Mouse (Mus musculus) embryo, embryonic 10 days (tissue): ENCODE measurements around the gene H60c.
"Not testable (repeated sequence)": the region's sequence is repeated elsewhere in the genome, so short reads cannot be mapped to it uniquely, and the experiment has no call there.

Source experiments
- DNase-seq: peaks from one replicate; pipeline ENCODE4 v3.0.0-alpha.2; 2015; ENCODE audit warnings: low spot score

Gene H60c

DNA sequence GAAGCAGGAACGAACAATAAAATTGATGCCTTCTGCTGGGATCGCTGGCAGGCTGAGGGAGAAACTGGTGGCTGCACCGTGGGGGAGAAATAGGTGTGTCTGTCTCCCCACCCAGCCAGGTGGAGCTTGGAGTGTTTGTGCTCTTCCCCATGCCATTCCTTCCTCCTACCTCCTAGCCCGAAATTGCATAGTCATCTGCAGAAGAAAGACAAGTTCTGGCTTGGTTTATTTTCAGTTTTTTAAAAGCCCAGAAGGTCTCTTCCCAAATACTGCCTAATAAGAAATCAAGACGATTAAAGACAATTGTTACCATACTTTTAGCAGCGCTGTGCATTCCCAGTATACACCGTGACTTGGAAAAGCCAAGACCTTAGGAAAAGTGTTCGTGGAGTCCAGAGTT lies at the start of gene H60c:
H60c (minus strand) TSS at position 101 of the 400 bp plus-strand sequence.
- DNase-seq = no peak

GRCm38 (mm10) chr10:3308821-3309206 lies 41.2 kb upstream of the H60c start:
- no peak for DNase-seq

DNA sequence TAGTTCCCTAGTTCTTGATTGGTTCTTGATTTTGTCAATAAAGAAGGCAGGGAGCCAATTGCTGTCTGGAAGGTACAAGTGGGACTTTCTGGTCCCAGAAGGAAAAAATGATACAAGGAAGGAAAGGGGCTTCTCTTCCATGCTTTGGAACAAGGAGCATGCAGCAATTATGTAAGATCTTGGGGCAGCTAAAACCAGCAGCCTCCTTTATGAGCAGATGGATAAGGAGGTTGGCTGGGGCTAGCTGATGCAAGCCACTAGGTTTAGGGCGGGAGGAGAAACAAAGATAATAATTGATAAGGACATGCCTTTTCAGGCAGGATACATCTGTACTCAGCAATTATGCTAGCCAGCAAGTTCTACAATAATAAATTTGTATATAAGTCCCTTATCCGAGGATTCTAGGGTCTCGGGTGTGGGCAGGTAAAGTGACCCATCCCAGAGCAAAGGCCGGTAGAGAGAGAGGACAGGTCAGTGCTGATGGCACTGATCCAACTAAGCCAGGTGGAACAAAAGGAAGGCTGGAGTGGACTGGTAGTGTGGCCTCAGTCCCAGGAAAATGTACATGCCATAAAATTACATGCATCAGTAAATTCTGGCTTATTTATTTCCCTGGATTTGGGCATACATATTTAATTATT lies 40.7 kb upstream of the H60c start:
- no peak for DNase-seq

DNA sequence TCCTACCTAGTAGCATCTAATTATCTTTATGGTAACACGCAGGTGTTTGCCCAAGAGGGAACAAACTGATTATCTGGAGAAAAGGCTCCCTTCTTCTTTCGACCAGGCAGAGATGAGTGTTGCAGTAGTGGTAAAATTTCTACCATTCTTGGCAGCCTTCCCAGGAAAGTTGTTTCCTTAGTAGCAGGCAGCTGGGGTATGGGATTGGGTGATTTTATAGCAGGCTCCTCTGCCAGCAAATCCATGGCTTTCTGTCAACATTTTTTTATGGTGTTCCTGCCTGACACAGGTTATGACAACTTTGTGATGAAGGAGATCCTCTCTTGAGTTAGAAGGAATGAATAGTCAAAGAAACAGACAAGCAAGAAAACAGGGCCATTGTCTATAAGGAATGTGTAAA lies 40.2 kb upstream of the H60c start:
- no peak for DNase-seq

DNA sequence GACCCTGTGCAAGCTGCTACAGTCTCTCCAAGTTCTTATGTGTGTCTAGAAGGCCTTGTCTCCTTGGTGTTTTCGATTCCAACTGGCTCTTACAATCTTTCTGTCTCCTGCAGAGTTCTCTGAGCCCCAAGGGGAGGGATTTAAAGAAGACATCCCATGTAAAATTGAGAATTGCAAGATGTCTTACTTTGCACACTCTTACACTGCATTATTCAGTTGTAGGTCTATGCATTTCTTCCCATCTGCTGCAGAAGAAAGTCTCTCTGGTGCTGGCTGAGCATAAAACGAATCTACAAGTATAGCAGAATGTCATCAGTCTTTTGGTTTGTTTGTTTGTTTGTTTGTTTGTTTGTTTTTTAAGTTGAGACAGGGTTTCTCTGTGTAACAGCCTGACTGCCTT lies 26.4 kb upstream of the H60c start:
- DNase-seq = no peak

GRCm38 (mm10) chr10:3281047-3281446 lies 13.5 kb upstream of the H60c start:
- DNase-seq = no peak

DNA sequence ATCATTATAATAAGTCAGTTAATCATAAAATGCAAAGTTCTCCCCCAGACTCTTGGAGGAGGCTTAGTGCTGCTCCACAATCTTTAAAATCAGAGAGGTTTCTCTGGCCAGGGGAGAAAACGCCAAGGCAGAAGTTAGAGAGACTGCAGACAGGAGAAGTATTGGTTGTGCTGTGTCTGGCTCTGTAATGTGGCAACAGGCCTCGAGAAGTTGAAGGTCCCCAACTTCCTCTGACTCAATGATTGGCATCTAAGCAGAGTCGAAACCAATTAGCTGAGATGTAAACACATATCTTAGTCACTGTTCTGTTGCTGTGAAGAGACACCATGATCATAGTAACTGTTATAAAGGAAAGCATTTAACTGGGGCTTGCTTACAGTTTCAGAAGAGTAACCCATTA lies 6.5 kb upstream of the H60c start:
- DNase-seq = no peak

DNA sequence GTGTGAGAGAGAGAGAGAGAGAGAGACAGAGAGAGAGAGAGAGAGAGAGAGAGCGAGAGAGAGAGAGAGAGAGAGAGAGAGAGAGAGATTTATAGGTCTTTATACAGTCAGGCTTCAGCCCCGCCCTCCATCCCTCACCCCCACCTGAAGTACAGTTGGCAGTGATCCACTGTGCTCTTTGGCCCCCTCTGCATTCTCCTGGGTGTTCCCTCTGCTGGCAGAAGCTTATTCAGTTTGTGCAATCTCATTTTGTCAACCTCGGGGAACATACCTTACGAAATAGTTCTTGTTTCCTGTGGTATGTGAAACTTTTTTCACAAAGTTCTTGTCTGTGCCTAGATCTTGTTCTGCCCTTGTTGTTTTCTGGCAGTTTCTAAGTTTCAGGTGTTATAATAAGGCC lies 3.5 kb upstream of the H60c start:
- DNase-seq = no peak

DNA sequence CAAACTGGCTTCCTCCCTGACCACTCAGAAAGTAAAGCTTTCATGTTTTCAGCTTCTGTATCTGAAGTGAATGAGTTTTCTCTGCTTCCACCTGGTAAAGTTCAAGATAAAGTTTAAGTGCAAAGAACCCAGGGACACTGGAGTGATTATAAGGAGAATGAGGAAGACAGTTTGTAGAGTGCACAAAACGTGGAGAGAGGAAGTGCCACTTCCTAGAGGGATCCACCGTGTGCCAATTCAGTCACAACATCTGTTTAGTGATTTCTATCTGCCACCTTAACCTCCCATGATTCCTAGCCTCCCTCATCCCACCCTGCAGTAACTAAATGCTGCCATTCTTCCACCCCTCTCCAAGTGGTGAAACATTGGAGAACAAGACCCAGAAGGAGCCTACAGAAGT lies 842 bp downstream of the H60c start:
- no peak for DNase-seq

- DNase-seq = no peak
These were observed 4.8 kb downstream of the H60c start for GRCm38 (mm10) chr10:3262784-3263183.

DNA sequence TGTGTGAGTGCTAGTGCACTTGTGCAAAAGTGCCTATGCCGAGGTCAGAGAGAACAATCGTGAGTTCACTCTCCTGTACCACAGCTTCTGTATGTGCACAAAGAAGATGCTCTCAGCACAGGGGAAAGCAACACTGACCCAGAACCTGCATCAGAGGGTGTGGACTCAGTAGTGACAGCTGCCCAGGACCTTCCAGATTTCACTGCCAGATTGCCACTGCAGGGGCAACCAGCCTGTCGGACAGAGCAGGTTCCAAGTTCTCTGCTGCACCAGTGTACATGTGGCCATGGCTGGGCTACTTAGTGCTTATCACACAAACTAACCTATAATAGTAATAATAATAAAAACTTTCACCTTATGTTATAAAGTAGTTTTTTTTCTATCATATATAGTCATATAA lies 10.2 kb downstream of the H60c start:
- DNase-seq = no peak

DNA sequence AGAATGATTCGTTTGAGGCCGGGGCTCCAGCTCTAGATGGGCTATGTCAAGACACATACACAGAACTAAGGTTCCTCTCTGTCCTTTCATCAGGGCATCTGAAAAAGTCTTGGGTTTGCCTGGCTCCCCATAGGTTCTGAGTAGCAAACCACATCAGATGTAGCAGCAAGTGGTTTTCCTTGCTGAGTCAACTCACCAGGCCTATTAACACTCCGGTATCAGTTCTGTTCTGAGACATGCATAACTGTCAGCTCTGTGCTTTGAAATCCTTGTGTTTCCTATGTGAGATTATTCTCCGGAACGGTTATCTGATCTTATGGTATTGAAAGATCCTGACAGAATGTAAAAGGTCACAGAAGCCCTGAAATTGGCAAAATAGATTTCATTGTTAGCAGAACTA lies 29.1 kb downstream of the H60c start:
- not testable (repeated sequence) for DNase-seq

GRCm38 (mm10) chr10:3236638-3237270 lies 30.8 kb downstream of the H60c start:
- no peak for DNase-seq

DNA sequence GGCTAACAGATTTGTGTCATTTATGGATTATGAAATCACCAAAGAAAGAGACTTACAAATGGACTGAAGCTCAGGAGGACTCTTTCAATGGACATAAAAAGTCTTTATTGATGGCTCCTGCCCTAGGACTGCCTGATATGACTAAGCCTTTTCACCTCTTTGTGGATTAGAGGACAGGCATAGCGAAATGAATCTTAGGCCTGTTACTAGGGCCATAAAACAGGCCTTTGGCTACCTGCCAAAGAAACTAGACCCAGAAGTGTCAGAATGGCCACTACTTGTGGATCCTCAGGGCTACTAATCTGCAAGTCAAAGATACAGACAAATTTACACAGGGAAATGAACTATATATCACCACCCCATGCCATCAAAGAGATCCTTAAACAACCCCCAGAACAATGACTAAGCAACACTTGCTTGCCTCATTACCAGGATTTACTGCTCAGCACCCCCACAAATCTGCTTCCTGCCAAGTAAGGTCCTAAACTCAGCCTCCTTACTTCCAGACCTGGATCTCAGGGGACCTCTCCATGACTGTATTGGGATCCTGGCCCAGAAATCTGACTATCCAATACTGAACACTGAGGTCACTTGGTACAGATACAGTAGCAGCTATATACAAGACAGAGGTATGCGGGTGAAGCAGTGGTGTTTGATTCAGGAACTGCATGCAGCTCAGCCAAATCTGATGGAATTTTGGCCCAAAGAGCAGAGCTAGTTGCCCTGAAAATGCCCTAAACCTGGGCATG lies 39.0 kb downstream of the H60c start:
- no peak for DNase-seq
